Mouse (Mus musculus) testis, adult 2 months (tissue): Measurements from ENCODE around the gene Rint1. TPM values are rescaled to one million over a fixed set of nuclear protein-coding genes. Genes with fewer than 3 reads are reported as not detected.

Experiments used
- H3K27ac ChIP-seq: fragments of 200-500 bp; 2 replicates; pipeline ENCODE4 v1.5.1; 2012; ENCODE audit warnings: low read depth, low read length; ENCODE audit not compliant: control insufficient read depth, insufficient read depth
- H3K27me3 ChIP-seq: fragments of 200-500 bp; 2 replicates; pipeline ENCODE4 v1.6.1; 2012; ENCODE audit warnings: mild to moderate bottlenecking, low read length, moderate library complexity; ENCODE audit not compliant: control insufficient read depth, insufficient read depth
- H3K36me3 ChIP-seq: fragments of 200-500 bp; 2 replicates; pipeline ENCODE4 v1.6.1; 2012; ENCODE audit warnings: mild to moderate bottlenecking, low read length; ENCODE audit not compliant: control insufficient read depth, insufficient read depth
- H3K4me1 ChIP-seq: fragments of 200-500 bp; 2 replicates; pipeline ENCODE4 v1.6.1; 2012; ENCODE audit warnings: low read length; ENCODE audit not compliant: control insufficient read depth, insufficient read depth
- H3K4me3 ChIP-seq: fragments of 200-500 bp; 2 replicates; pipeline ENCODE4 v1.5.1; 2012; ENCODE audit warnings: low read depth, mild to moderate bottlenecking, low read length, moderate library complexity, mixed read lengths; ENCODE audit not compliant: control insufficient read depth
- CTCF ChIP-seq: fragments of 200-500 bp; IDR thresholded peaks from 2 replicates; pipeline ENCODE4 v1.5.1; 2012; ENCODE audit warnings: low read depth, mild to moderate bottlenecking, inconsistent platforms, low read length, moderate library complexity; ENCODE audit not compliant: control insufficient read depth, insufficient read depth, insufficient replicate concordance
- POLR2A ChIP-seq: fragments of 200-500 bp; IDR thresholded peaks from 2 replicates; pipeline ENCODE4 v1.6.1; 2012; ENCODE audit warnings: low read depth, mild to moderate bottlenecking, inconsistent platforms, low read length, moderate library complexity; ENCODE audit not compliant: control insufficient read depth
- polyA plus RNA-seq: library from polyadenylated mRNA; depleted of rRNA; stranded (reverse); fragments of >200 nt; gene quantifications from 2 replicates; pipeline ENCODE4 v1.2.3, GENCODE M21; 2012; rRNA removed

Rint1 gene
- polyA plus RNA-seq, result 5.8 and 6.9 TPM in 2 replicates

DNA sequence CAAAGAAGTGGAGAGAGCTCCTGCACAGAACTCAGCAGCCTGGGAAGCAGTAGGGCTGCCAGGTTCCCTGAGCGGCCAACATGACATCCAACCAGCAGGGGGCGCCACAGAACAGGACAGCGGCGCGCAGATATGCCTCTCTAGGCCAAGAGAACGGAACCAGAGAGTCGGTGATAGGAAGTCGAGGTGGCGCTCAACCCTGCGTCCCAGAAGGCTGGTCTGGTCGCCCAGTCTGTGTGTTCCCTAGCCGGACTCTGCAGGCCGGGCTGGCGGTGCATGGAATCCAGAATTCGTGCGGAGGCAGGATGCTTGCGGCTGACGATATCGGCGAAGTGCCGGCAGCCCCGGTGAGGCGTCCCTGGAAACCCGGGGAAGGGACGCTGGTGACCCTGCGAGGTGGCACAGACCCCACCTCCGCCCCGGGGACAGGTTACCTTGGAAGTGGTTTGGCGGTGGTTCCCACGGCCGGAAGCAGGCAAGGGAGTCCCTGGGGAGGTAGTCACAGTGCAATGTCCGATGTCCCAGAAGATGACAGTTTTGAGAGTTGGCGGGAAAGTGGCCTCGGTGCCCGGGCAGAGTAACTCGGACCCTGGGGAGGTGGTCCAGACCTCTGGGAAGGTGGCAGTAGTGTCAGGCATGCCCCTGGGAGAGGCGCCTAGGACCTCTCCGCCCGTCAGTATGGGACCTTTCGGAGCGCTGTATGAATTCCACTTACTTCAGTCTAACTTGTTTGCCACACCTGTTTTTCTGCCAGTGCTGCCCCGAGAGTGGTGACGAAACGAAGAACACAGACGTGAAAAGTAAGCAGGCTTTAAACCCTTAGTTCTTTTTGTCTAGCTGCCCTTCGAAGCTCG, at the start of gene Rint1:
Gene Rint1, plus strand, starts transcription at position 176 of the 854 bp plus-strand sequence.
- peak within 1 kb of the TSS; percentile 65 for H3K27ac ChIP-seq
- TF ChIP-seq CTCF (peak; percentile 99), POLR2A (peak; percentile 99)
- no peaks in the 10 kb centered on the region for H3K36me3 ChIP-seq
- H3K4me3 ChIP-seq, result peak within 1 kb of the TSS; percentile 93
- no peaks in the 10 kb centered on the region for H3K27me3 ChIP-seq
- peaks cover 3% of the 10 kb centered on the region for H3K4me1 ChIP-seq

DNA sequence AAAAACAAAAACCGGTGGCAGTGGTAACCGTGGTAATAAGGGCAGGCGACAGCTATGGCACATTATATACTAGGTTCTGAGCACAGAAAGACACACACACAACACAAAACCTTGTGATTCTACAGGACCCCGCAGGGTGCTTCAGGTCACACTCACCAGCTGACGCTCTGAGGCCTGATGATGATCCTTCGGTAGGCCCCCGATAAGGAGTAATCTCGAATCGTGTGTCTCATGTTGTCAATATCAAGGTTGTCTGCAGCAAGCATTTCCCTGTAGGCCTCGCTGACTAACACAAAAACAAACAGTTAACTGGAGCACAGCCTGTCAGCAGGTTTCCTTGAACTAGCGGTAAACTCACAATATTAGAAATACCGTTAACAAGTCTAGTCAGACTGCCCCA, 44.2 kb upstream of the Rint1 start:
- no peaks in the 10 kb centered on the region for H3K4me1 ChIP-seq
- no peaks in the 10 kb centered on the region for H3K27me3 ChIP-seq
- no peak overlapping the region for H3K27ac ChIP-seq
- H3K4me3 ChIP-seq, result no peak overlapping the region
- TF ChIP-seq CTCF, result no peak
- H3K36me3 ChIP-seq, result no peaks in the 10 kb centered on the region

DNA sequence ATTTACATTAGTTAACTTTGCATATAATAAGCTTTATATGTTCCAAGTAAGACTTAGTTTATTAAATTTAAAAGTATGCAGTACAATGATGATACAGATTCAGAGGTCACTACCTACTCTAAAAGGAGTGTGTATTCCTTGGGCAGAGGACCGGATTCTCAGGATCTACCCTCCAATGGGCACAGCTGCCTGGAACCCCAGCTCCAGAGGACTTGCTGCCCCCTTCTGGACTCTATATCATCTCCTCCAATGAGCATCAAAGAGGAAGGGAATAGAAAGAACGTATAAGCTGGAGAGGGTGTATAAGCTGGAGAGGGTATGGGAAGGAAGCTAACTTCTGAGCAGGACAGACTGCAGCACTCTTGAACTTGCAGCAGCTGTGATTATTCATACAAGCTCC, 37.6 kb upstream of the Rint1 start:
- Histone ChIP-seq H3K36me3 (no peaks in the 10 kb centered on the region), H3K27ac (no peak overlapping the region), H3K27me3 (no peaks in the 10 kb centered on the region), H3K4me1 (no peaks in the 10 kb centered on the region), H3K4me3 (no peak overlapping the region)
- no peak for TF ChIP-seq CTCF
- no peak for TF ChIP-seq POLR2A

DNA sequence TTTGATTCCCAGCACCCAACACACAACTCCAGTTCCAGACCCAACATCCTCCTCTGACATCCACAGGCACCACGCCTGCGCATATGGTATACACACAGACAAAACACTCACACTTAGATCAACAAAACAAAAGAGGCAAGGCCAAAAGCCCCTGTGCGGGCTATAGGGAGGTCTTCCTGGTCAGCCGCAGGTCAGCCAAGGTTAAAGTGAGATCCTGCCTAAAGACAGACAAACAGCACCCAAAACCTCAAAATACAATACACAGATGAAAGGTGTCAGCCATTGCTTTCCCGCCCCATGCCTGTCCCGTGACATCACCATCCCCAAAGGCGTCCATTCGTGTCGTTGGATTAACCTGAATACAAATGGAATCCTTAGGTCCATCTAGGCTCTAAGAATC, 31.9 kb upstream of the Rint1 start:
- no peak overlapping the region for H3K4me3 ChIP-seq
- no peaks in the 10 kb centered on the region for H3K36me3 ChIP-seq
- H3K4me1 ChIP-seq, result no peaks in the 10 kb centered on the region
- no peaks in the 10 kb centered on the region for H3K27me3 ChIP-seq
- H3K27ac ChIP-seq, result no peak overlapping the region
- TF ChIP-seq POLR2A, result no peak

DNA sequence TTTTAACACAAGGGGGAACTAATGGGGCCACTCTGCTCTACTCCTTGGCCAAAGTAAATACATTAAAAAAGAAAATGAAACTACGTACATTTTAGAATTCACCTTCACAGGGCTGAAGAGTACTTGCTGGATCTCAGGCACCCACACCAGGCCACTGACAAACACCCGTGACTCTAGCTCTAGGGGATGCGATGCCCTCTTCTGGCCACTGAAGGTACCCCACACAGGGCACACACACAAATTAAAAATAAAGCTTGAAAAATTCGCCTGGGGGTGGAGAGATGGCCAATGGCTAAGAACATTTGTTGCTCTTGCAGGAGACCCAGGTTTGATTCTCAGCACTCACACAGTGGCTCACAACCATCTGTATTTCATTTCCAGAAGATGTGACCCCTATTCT, 31.1 kb upstream of the Rint1 start:
- H3K27me3 ChIP-seq, result no peaks in the 10 kb centered on the region
- H3K36me3 ChIP-seq, result no peaks in the 10 kb centered on the region
- no peaks in the 10 kb centered on the region for H3K4me1 ChIP-seq
- H3K4me3 ChIP-seq, result no peak overlapping the region
- H3K27ac ChIP-seq, result no peak overlapping the region
- TF ChIP-seq POLR2A (no peak), CTCF (no peak; the same call in 1 of the 2 replicates)

DNA sequence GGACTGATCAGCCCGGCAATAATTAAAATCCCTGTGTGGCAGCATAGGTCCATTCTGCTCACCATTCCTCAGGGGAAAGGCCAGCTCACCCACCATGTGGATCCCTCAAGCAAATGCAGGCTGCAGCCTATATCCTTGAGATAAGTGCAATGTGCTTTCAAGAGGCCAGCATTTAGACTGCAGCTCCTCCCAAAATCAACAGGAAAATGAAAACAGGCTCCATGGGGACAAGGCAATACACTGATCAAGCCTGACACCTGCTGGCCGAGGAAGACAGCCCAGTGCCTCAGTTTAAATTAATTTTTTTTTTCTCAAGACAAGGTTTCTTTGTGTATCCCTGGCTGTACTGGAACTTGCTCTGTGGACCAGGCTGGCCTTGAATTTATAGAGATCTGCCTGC, 28.9 kb upstream of the Rint1 start:
- no peaks in the 10 kb centered on the region for H3K27me3 ChIP-seq
- no peaks in the 10 kb centered on the region for H3K4me1 ChIP-seq
- TF ChIP-seq POLR2A (no peak), CTCF (no peak; the same call in 1 of the 2 replicates)
- H3K36me3 ChIP-seq, result no peaks in the 10 kb centered on the region
- no peak overlapping the region for H3K27ac ChIP-seq
- H3K4me3 ChIP-seq, result no peak overlapping the region

DNA sequence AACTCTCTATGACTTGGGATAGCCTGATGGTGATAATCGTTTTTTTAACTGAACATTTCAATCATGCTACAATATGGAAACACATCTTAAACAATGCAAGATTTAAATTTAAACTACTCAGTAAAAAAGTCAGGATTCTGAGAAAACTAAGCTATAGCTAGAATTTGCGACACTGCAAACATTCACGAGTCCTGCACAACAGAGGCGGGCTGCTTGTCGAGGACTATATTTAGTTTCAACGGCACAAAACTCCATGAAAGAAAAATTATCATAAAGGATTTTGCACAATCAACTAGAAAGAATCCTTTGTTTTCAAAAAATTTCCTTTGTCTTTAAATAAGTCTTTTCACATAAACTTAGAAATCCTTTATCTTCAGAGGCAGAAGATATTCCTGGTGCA, 25.0 kb upstream of the Rint1 start:
- no peak overlapping the region for H3K4me3 ChIP-seq
- no peaks in the 10 kb centered on the region for H3K4me1 ChIP-seq
- no peaks in the 10 kb centered on the region for H3K36me3 ChIP-seq
- TF ChIP-seq POLR2A, result no peak
- TF ChIP-seq CTCF, result no peak
- no peaks in the 10 kb centered on the region for H3K27me3 ChIP-seq
- H3K27ac ChIP-seq, result no peak overlapping the region
